ENCODE assay signal across 15 mouse cellular contexts in genomic region chr7:97914833-97915516, GRCm38 (mm10). TPM values are rescaled to one million over a fixed set of nuclear protein-coding genes. Genes with fewer than 3 reads are reported as not detected.
A peak's percentile ranks its signal among the peaks of the same experiment; 100 is the strongest.
DNase-seq lines count a peak whose midpoint lies in the region; ATAC-seq and TF ChIP-seq lines count a peak whose summit lies in the region.
"Had no signal": no experiment of that assay in that cellular context is flagged by ENCODE, and none has a peak within 500 bp of the region (broad histone marks: within the 10 kb centered on the region; RNA-seq: fewer than 3 reads in every experiment).

No protein-coding gene starts in this region.

- ATAC-seq in forebrain, embryonic 14.5 days: peak; percentile 75; the same call in 1 of the 2 replicates
- peak; percentile 86 for ATAC-seq in lung, embryonic 16.5 days (ENCODE audit: low read depth)

- DNase-seq in forebrain, embryonic 14.5 days (ENCODE audit: low spot score): peak; percentile 79
- no peak for DNase-seq in forebrain, embryonic 10.5 days (ENCODE audit: extremely low spot score, low spot score)
- DNase-seq in lung, postnatal 25 days (ENCODE audit: low spot score): no peak
- DNase-seq in brain, embryonic 14.5 days (ENCODE audit: low read depth): peak; percentile 84
- peak; percentile 40 to 70 for DNase-seq in cerebellum, postnatal 14 days
- no peak for DNase-seq in urinary bladder, adult 2 months (ENCODE audit: low spot score)
- no peak for DNase-seq in kidney, postnatal 25 days
- DNase-seq: adrenal gland, postnatal 36 days; B cell, adult 2 months; heart, postnatal 14 days; liver, embryonic 13.5 days; thymus, adult 18-20 months had no signal

- no peaks in the 10 kb centered on the region for H3K4me1 ChIP-seq in forebrain, embryonic 14.5 days (ENCODE audit: control insufficient read depth, insufficient read depth, low read length)
- no peaks in the 10 kb centered on the region for H3K4me1 ChIP-seq in forebrain, embryonic 10.5 days
- H3K4me1 ChIP-seq in lung, embryonic 16.5 days (replicated peaks; ENCODE audit: control insufficient read depth, insufficient read depth, low read length): no peaks in the 10 kb centered on the region
- H3K4me1 ChIP-seq: liver, embryonic 13.5 days; neural tube, embryonic 15.5 days had no signal

- no peak overlapping the region for H3K4me3 ChIP-seq in forebrain, embryonic 14.5 days (ENCODE audit: low read depth, low read length)
- H3K4me3 ChIP-seq in forebrain, embryonic 10.5 days: no peak overlapping the region
- H3K4me3 ChIP-seq in lung, embryonic 16.5 days (ENCODE audit: low read length): no peak overlapping the region
- H3K4me3 ChIP-seq: liver, embryonic 13.5 days; neural tube, embryonic 15.5 days had no signal

- peaks cover 27% of the 10 kb centered on the region for H3K36me3 ChIP-seq in forebrain, embryonic 14.5 days (ENCODE audit: control insufficient read depth, insufficient read depth, low read length)
- peaks cover 21% of the 10 kb centered on the region for H3K36me3 ChIP-seq in forebrain, embryonic 10.5 days (replicated peaks)
- H3K36me3 ChIP-seq in lung, embryonic 16.5 days (ENCODE audit: control insufficient read depth, insufficient read depth, low read length): no peaks in the 10 kb centered on the region
- H3K36me3 ChIP-seq: liver, embryonic 13.5 days had no signal

- 73% methylated on average over 2 of the region's 2 CpGs for WGBS in forebrain, embryonic 14.5 days
- WGBS in forebrain, embryonic 10.5 days: 99% methylated on average over 2 of the region's 2 CpGs
- 29% methylated on average over 2 of the region's 2 CpGs for WGBS in lung, embryonic 16.5 days

- H3K27me3 ChIP-seq in forebrain, embryonic 14.5 days (replicated peaks; ENCODE audit: control insufficient read depth, insufficient read depth, low read length): no peaks in the 10 kb centered on the region
- H3K27me3 ChIP-seq in forebrain, embryonic 10.5 days (ENCODE audit: poor library complexity, severe bottlenecking): no peaks in the 10 kb centered on the region
- H3K27me3 ChIP-seq in lung, embryonic 16.5 days (ENCODE audit: control insufficient read depth, insufficient read depth, low read depth, low read length): no peaks in the 10 kb centered on the region
- H3K27me3 ChIP-seq: liver, embryonic 13.5 days; neural tube, embryonic 15.5 days had no signal

- H3K4me2 ChIP-seq in forebrain, embryonic 14.5 days (ENCODE audit: low read length): no peak overlapping the region
- H3K4me2 ChIP-seq in lung, embryonic 16.5 days (ENCODE audit: low read depth, low read length): no peak overlapping the region
- H3K4me2 ChIP-seq: liver, embryonic 13.5 days; neural tube, embryonic 15.5 days had no signal

- H3K27ac ChIP-seq in forebrain, embryonic 14.5 days (ENCODE audit: low read depth, low read length): no peak overlapping the region
- no peak overlapping the region for H3K27ac ChIP-seq in forebrain, embryonic 10.5 days
- H3K27ac ChIP-seq in lung, embryonic 16.5 days (ENCODE audit: low read length): no peak overlapping the region
- H3K27ac ChIP-seq: liver, embryonic 13.5 days; neural tube, embryonic 15.5 days had no signal

- TF ChIP-seq POLR2A in brain, embryonic 14.5 days (IDR thresholded peaks at IDR 0.05; ENCODE audit: borderline replicate concordance, extremely low read depth, insufficient read depth, insufficient read length, poor library complexity, severe bottlenecking): no peak

- no peak for TF ChIP-seq CTCF in brain, embryonic 14.5 days (IDR thresholded peaks at IDR 0.05; ENCODE audit: borderline replicate concordance, extremely low read depth, insufficient read depth, insufficient read length)

- no peaks in the 10 kb centered on the region for H3K9me3 ChIP-seq in forebrain, embryonic 14.5 days (replicated peaks; ENCODE audit: control insufficient read depth, low read length)
- no peaks in the 10 kb centered on the region for H3K9me3 ChIP-seq in forebrain, embryonic 10.5 days
- no peaks in the 10 kb centered on the region for H3K9me3 ChIP-seq in lung, embryonic 16.5 days (ENCODE audit: control insufficient read depth, low read length)
- H3K9me3 ChIP-seq: liver, embryonic 13.5 days; neural tube, embryonic 15.5 days had no signal

- no peak overlapping the region for H3K9ac ChIP-seq in forebrain, embryonic 14.5 days (ENCODE audit: low read length)
- no peak overlapping the region for H3K9ac ChIP-seq in lung, embryonic 16.5 days (ENCODE audit: low read length)
- H3K9ac ChIP-seq: liver, embryonic 13.5 days; neural tube, embryonic 15.5 days had no signal

RNA-seq across cellular contexts. Expression of gene Gdpd4, which starts 4.8 kb away (rescaled TPM):
- polyA plus RNA-seq in forebrain, embryonic 14.5 days (2014; fragmentation: Nextera tagmentation; extraction: Ambion mirVana): not detected in 2 replicates
- polyA plus RNA-seq in forebrain, embryonic 10.5 days (2016; fragmentation: Nextera tagmentation; extraction: Ambion mirVana): not detected in 2 replicates
- polyA plus RNA-seq in lung, embryonic 16.5 days (2015; fragmentation: Nextera tagmentation; extraction: Ambion mirVana): not detected in 2 replicates
- 0.03 TPM in 1 of 2 replicates, not detected in the other for polyA plus RNA-seq in brain, embryonic 14.5 days (2012; rRNA removed)
- polyA plus RNA-seq in urinary bladder, adult 2 months (2012; rRNA removed): not detected in 2 replicates
- polyA plus RNA-seq: kidney, embryonic 16.5 days; liver, embryonic 13.5 days; neural tube, embryonic 15.5 days had no signal

Comparison
In these comparisons a context has a peak if more than half of its experiments do, and no peak if none do; other contexts are left out.
1. DNase-seq: peak in forebrain, embryonic 14.5 days (single experiment), brain, embryonic 14.5 days (single experiment) and cerebellum, postnatal 14 days (2 of 2); none in forebrain, embryonic 10.5 days (single experiment), lung, postnatal 25 days (single experiment), urinary bladder, adult 2 months (single experiment) and kidney, postnatal 25 days (0 of 2).